Mouse (Mus musculus) cerebellum, adult 2 months (tissue): Measurements from ENCODE around the gene Atp1a1.

Experiments
- CTCF ChIP-seq: fragments of 200-500 bp; IDR thresholded peaks from 2 replicates; pipeline ENCODE4 v1.5.1; 2011; ENCODE audit warnings: low read depth, mild to moderate bottlenecking, control low read depth, low read length, moderate library complexity, borderline replicate concordance; ENCODE audit not compliant: insufficient read depth
- POLR2A ChIP-seq: fragments of 200-500 bp; IDR thresholded peaks from 2 replicates; pipeline ENCODE4 v1.6.1; 2011; ENCODE audit warnings: low read length, control low read depth, borderline replicate concordance; ENCODE audit not compliant: insufficient read depth

GRCm38 (mm10) chr3:101590380-101590779 lies 14.1 kb downstream of the Atp1a1 start:
- TF ChIP-seq CTCF (no peak), POLR2A (no peak)
